Mouse (Mus musculus): ENCODE data around the gene Triobp.

The Triobp gene

DNA sequence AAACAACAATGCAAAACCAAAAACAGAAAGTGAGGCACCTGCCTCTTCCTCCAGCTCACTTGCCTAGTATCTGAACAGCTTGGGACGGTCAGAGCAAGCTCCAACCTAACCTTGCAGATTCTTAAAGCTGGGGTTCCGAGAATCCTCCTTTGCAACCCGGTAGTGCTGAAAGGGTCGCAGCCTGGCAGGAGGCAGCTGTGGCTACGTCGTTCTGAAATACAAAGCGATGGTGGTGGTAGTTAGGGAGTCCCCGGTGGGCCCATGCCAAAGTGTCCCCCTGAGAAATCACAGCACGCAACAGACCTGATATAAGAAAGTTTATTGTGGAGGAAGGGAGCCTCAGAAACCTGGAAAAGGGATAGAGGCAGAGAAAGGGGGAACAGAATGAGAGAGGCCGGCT lies 90.8 kb downstream of the Triobp start:
- DNase-seq, result no peak

DNA sequence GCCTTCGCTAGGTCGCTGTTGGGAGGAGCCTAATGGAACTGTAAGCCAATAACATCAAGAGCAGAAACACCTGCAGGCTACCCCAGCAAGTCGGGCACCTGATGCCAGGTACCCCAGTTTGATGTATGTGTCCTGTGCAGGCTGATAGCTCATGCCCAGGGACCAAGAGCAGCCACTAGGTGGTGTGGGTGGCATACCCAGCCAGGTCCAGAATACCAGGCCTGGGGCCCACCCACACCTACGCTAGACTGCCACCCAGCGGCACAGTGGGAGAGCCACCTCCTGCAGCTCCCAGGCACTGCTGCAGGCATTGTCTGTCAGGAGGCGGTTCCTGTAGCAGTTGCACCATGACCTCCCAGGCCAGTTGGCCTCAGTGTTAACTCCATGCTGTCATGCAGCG lies 91.3 kb downstream of the Triobp start:
- peak; percentile 92 to 95 for DNase-seq

DNA sequence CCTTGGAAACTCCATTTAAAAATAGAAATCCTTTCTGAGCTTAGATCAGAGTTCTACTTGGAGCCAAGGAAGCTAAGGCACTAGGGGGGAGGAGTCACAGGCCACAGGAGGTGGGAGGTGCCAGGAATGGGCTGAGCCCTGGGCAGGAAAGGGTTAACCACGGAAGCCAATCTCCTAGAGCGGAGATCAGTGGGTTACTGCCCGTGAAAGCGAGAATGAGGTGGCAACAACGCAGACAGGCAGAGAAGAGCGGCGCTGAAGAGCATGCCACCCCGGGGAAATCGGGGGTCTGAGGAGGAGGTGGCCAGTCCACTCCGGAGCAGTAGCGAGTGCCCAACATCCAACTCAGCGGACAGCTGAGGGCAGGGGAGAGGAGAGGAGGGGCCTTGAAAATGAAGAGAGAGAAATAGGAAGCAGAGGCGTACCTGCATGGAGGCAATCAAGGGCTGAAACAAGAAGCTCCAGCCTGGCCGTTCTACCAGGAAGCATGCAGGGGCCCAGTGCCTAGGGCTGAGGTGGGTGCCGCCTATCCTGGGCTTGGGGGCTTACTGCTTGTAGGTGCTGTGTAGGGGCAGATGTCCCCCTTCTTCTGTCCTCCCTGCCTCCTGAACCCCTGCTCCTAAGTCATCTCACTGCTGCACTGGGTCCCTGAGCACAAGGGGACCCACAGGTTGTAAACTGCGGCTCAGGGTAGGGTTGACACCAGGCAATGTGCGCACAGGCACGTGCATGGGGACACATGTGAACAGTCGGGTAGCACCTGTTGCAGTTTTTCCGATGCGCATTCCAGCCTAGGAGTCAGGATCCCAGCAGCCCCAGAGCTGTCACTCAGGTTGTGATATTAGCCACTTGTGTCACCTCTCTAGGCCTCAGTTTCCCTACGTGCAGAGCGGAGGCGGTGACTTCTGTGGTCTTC lies 93.2 kb downstream of the Triobp start:
- DNase-seq, result peak; percentile 50 to 61

DNA sequence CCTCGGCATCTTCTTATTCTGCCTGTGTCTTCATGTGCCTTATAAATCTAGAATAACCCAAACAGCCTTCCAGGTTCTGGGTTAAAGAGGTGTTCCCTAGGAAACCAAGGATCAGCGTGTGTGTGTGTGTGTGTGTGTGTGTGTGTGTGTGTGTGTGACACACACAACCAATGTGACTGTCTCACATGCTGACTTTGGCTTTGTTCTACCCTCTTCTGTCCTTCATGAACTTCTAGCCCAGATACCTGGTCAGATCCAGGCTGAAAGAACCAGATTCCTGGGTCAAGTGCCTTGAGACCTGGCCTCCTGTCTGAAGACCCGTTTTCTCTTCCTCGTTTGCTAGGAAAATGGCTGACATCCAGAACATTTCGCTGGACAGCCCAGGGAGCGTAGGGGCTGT lies 94.1 kb downstream of the Triobp start, which contains the start of gene Galr3:
Gene Galr3 (plus strand): TSS at position 301 of the 400 bp plus-strand sequence.
- no peak for DNase-seq

DNA sequence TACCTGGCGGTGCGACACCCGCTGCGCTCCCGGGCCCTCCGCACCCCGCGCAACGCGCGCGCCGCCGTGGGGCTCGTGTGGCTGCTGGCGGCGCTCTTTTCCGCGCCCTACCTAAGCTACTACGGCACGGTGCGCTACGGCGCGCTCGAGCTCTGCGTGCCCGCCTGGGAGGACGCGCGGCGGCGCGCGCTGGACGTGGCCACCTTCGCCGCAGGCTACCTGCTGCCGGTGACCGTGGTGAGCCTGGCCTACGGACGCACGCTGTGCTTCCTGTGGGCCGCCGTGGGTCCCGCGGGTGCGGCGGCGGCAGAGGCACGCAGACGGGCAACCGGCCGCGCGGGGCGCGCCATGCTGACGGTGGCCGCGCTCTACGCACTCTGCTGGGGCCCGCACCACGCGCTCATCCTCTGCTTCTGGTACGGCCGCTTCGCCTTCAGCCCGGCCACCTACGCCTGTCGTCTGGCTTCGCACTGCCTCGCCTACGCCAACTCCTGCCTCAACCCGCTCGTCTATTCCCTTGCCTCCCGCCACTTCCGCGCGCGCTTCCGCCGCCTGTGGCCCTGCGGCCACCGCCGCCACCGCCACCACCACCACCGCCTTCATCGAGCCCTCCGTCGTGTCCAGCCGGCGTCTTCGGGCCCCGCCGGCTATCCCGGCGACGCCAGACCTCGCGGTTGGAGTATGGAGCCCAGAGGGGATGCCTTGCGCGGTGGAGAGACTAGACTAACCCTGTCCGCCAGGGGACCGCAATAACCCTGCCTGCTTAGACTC lies 95.4 kb downstream of the Triobp start:
- peak; percentile 23 to 57 for DNase-seq

DNA sequence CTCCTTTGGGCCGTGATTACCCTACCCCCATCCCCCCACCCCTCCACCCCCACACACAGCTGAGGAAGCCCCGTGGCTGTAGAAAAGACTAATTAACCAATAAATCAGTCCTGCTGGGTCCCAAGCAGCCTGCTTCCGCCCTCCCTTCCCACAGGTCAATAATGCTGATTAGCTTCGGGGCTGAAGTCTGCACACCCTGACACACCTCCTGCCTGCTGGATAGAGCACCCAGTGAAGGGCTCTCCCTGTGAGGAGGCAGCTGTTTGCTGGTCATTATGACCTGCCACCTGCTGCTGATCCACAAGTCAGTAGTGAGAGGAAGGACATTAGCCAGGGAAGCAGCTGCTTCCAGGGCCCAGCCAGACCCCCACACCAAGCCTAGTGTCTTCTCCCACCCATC lies 97.3 kb downstream of the Triobp start:
- no peak for DNase-seq

DNA sequence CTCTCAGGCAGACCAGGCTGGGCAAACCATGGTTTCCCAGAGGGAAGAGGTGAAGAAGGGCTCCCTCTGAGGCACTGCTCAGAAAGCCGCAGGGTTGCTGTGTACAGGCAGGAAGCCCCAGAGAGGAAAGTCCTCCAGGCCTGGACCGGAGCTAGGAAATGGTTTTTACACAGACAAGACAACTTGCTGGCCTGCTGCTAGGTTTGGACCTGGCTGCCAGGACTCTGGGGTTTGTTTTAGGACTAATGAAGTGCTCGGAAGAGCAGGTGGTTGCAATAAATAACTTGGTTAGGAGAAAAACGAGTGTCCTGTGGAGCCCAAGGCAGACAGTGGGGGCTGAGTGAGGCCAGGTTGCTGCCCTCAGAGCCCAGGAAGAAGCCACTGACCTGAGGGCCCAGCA lies 100.7 kb downstream of the Triobp start:
- peak in 1 of 2 experiments; percentile 25 for DNase-seq

DNA sequence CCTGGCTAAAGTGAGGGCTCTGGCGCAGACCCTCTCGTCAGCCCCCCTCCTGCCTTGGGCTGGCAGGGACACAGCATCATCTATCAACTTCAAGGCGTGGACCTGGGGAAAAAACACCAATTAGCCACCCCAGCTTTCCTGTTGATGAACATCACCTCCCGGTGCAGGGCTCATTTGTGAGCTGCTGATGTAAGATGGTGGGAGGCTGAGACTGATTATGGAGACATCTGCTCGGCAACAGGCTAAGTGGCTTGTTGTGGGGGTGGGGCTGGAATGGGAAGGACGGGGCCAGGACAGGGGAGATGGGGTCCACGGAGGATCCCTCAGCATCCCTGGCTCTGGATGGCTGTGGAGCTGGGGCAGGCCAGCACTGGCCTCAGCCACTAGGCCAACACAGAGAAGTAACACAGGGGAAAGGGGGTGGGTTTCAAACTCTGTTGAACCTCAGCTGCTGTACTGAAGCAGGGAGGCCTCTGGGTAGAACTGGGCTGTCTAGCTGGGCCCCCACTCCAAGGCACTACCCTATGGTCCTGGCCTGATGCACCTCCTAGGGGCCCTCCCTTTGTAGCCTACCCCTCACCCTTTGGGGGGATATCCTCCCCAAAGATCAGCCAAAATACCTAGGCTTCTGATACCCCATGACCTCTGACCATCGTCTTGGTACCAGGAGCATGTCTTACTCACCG lies 102.8 kb downstream of the Triobp start:
- DNase-seq, result peak in 1 of 2 experiments; percentile 35

DNA sequence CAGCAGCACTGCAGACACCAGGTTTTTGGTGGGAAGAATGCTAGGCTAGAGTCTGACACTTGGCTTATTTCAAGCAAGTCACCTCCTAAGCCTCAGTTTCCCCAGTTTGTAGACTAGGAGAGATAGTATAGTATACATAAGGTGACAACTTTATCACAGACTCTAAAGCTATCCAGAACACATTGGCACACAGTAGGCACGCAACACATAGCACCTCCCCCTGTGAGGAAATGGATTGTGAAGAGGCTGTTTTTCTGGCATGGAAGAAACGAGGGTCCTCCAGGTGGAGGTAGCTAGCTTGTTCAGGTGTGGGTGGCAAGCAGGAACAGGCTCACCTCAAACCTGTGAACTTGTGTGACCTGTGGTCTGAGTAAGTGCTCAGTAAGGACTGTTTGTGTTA lies 103.4 kb downstream of the Triobp start:
- no peak for DNase-seq

DNA sequence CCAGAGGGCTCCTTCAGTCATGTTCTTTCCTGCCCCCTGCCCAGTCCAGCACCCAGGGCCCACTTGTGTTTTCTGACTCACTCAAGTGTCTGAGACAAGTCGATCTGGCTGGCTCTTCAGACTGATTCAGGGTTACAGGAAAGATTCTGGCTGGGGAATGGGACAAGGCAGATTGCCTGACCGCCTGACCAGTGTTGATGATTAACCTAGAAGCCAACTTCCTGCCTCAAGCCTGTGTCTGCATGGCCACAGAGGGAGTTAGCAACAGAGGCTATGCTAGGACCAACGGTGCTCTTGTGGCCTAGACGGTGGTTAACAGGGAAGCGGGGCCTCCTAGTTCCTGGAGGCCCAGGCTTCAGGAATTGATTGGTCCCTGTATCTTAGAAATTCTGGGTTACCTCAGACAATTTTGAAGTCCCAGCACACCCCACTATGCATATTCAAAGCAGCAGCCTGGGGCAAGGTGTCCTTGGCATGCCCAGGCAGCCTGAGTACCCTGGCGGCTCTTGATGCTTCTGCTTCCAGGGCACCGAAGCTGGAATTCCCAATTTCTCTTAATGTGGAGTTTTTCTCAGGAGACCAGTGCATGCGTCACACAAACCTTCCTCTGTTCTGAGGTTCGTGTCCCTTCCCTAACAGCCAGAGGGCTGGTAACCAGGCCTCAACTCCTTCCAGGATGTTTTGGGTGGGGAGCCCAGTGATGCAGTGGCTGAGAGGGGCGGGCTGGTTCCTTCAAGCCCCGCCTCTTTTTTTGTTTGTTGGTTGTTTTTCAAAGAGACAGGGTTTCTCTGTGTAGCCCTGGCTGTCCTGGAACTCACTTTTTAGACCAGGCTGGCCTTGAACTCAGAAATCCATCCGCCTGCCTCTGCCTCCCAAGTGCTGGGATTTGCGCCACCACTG lies 104.2 kb downstream of the Triobp start:
- peak; percentile 79 to 91 for DNase-seq

DNA sequence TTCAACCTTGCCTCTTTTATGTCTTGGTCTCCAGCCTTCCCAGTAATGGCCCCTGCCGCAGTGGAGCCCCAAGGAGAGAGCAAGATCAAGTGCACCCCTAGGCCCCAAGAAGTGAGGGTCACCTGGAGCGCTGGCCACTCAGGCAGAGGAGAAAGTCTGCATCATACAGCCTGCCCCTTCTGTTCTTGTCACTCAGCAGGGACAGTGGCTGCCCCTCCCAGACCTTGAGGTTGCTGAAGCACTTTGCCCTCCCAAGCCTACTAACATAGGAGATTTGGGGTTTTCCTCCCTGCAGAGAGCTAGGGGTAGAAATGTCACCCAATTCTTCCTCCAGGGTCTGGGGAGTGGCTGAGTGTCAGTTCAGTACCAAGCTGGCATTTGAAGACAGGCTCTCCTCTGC lies 104.8 kb downstream of the Triobp start:
- no peak for DNase-seq

Measured in kidney, postnatal 25 days (tissue).